Comparison of ENCODE assay signal across 11 mouse cellular contexts in the genomic region with DNA sequence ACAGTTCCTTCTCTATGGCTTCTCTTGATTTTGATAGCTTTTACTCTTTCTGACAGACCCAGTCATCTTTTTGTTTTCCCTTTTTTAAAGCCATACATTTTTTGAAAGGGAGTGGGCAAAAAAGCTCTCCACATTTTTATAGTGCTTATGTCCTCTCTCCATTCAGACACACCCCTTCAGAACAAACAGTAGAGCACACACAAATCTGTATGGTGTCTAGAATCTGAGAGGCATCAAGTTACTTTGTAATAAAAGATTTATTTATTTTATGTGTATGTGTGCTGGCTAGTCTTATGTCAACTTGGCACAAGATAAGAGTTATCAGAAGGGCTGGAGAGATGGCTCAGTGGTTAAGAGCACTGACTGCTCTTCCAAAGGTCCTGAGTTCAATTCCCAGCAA. TPM values are rescaled to one million over a fixed set of nuclear protein-coding genes. Genes with fewer than 3 reads are reported as not detected.
DNase-seq lines count a peak whose midpoint lies in the region; ATAC-seq lines count a peak whose summit lies in the region.
"Had no signal": no experiment of that assay in that cellular context is flagged by ENCODE, and none has a peak within 500 bp of the region (broad histone marks: within the 10 kb centered on the region; RNA-seq: fewer than 3 reads in every experiment).

No protein-coding gene starts in this region.

- peak overlapping the region; percentile 83 for H3K27ac ChIP-seq in heart, embryonic 13.5 days (replicated peaks)
- H3K27ac ChIP-seq in kidney, embryonic 15.5 days = peak overlapping the region; percentile 20
- H3K27ac ChIP-seq in midbrain, embryonic 13.5 days = 0 out of 2 replicates have a peak overlapping the region, but pooled peaks have one; percentile 21
- H3K27ac ChIP-seq in midbrain, embryonic 11.5 days (ENCODE audit: low read depth, low read length) = no peak overlapping the region

- no peak for ATAC-seq in heart, embryonic 13.5 days (ENCODE audit: extremely low read depth, insufficient number of reproducible peaks, low FRiP score, low TSS enrichment)
- ATAC-seq in kidney, embryonic 15.5 days (replicated peaks; ENCODE audit: low FRiP score) = no peak
- no peak for ATAC-seq in midbrain, embryonic 13.5 days
- no peak for ATAC-seq in midbrain, embryonic 11.5 days (ENCODE audit: low FRiP score)
- ATAC-seq: Patski had no signal

- H3K4me2 ChIP-seq in heart, embryonic 13.5 days = no peak overlapping the region
- no peak overlapping the region for H3K4me2 ChIP-seq in kidney, embryonic 15.5 days
- H3K4me2 ChIP-seq in midbrain, embryonic 13.5 days (replicated peaks) = no peak overlapping the region
- H3K4me2 ChIP-seq in midbrain, embryonic 11.5 days = no peak overlapping the region

- no peaks in the 10 kb centered on the region for H3K9me3 ChIP-seq in heart, embryonic 13.5 days
- no peaks in the 10 kb centered on the region for H3K9me3 ChIP-seq in kidney, embryonic 15.5 days (replicated peaks)
- H3K9me3 ChIP-seq in midbrain, embryonic 13.5 days = no peaks in the 10 kb centered on the region
- no peaks in the 10 kb centered on the region for H3K9me3 ChIP-seq in midbrain, embryonic 11.5 days (ENCODE audit: control insufficient read depth, low read length)

- H3K36me3 ChIP-seq in heart, embryonic 13.5 days = peaks cover 93% of the 10 kb centered on the region
- H3K36me3 ChIP-seq in kidney, embryonic 15.5 days = peaks cover 93% of the 10 kb centered on the region
- peaks cover 63% of the 10 kb centered on the region for H3K36me3 ChIP-seq in midbrain, embryonic 13.5 days
- H3K36me3 ChIP-seq in midbrain, embryonic 11.5 days (ENCODE audit: control insufficient read depth, insufficient read depth, low read length) = peaks cover 5% of the 10 kb centered on the region; the same call in 1 of the 2 replicates

- H3K4me1 ChIP-seq in heart, embryonic 13.5 days = peaks cover 15% of the 10 kb centered on the region; the same call in 1 of the 2 replicates
- 0 out of 2 replicates have a peak, but pooled peaks cover 3% of the 10 kb centered on the region for H3K4me1 ChIP-seq in kidney, embryonic 15.5 days
- no peaks in the 10 kb centered on the region for H3K4me1 ChIP-seq in midbrain, embryonic 13.5 days (replicated peaks)
- no peaks in the 10 kb centered on the region for H3K4me1 ChIP-seq in midbrain, embryonic 11.5 days (ENCODE audit: control insufficient read depth, insufficient read depth, low read length)

- no peak overlapping the region for H3K9ac ChIP-seq in heart, embryonic 13.5 days
- H3K9ac ChIP-seq in kidney, embryonic 15.5 days = no peak overlapping the region
- H3K9ac ChIP-seq in midbrain, embryonic 13.5 days (replicated peaks) = no peak overlapping the region
- H3K9ac ChIP-seq in midbrain, embryonic 11.5 days (ENCODE audit: low read length) = no peak overlapping the region

- intact Hi-C loops in heart, postnatal 14 days (cut with DNase I) = no loop called here

- no peak overlapping the region for H3K4me3 ChIP-seq in heart, embryonic 13.5 days
- H3K4me3 ChIP-seq in kidney, embryonic 15.5 days (replicated peaks) = no peak overlapping the region
- no peak overlapping the region for H3K4me3 ChIP-seq in midbrain, embryonic 13.5 days (replicated peaks)
- no peak overlapping the region for H3K4me3 ChIP-seq in midbrain, embryonic 11.5 days (ENCODE audit: low read depth, low read length)
- H3K4me3 ChIP-seq: myocyte had no signal

- DNase-seq in heart, postnatal 14 days = no peak
- DNase-seq in kidney, postnatal 10 days = no peak
- no peak for DNase-seq in midbrain, embryonic 11.5 days (ENCODE audit: low spot score, missing footprints)
- no peak for DNase-seq in adrenal gland, adult 8-10 months
- DNase-seq: cerebellum, postnatal 36 days had no signal

- no peaks in the 10 kb centered on the region for H3K27me3 ChIP-seq in heart, embryonic 13.5 days (replicated peaks)
- no peaks in the 10 kb centered on the region for H3K27me3 ChIP-seq in kidney, embryonic 15.5 days
- H3K27me3 ChIP-seq in midbrain, embryonic 13.5 days = no peaks in the 10 kb centered on the region
- no peaks in the 10 kb centered on the region for H3K27me3 ChIP-seq in midbrain, embryonic 11.5 days (ENCODE audit: control insufficient read depth, insufficient read depth, low read length)
- H3K27me3 ChIP-seq: CH12.LX, Patski had no signal

RNA-seq across cellular contexts. Expression of a gene that starts 57.7 kb away (rescaled TPM):
- polyA plus RNA-seq in heart, embryonic 13.5 days (2015; fragmentation: Nextera tagmentation; extraction: Ambion mirVana) = 0.35 and 0.78 TPM in 2 replicates
- 10 to 100 TPM; 12.8 to 13.0 TPM for total RNA-seq in heart, postnatal 14 days (2021)
- 0.91 and 0.98 TPM in 2 replicates for polyA plus RNA-seq in kidney, embryonic 15.5 days (2015; fragmentation: Nextera tagmentation; extraction: Ambion mirVana)
- 4.0 and 4.3 TPM in 2 replicates for polyA plus RNA-seq in midbrain, embryonic 13.5 days (2015; fragmentation: Nextera tagmentation; extraction: Ambion mirVana)
- polyA plus RNA-seq in midbrain, embryonic 11.5 days (2014; fragmentation: Nextera tagmentation; extraction: Ambion mirVana) = 0.32 and 0.37 TPM in 2 replicates
- total RNA-seq in adrenal gland, adult 8-10 months (2022) = 1 to 10 TPM; 3.9 to 7.2 (median 4.9) TPM
